Mouse (Mus musculus) gastrocnemius, postnatal 36 days (tissue): ENCODE measurements around the gene Skap1. TPM values are rescaled to one million over a fixed set of nuclear protein-coding genes. Genes with fewer than 3 reads are reported as not detected.

Experiments
- DNase-seq, 2 experiments: peaks; one replicate each; pipeline ENCODE4 v3.0.0; 2022
- intact Hi-C: fragments of 180-260 bp; cut with DNase I; formaldehyde crosslinking; loops from one replicate; pipeline ENCODE4 v1.15.1; 2025
- total RNA-seq, 2 experiments: library from RNA; stranded (reverse); gene quantifications; 2 replicates each; pipeline ENCODE4 v1.2.3; 2021

Gene Skap1
- total RNA-seq, 2 experiments from 2014 or later = 1.6 TPM; not detected in 1

DNA sequence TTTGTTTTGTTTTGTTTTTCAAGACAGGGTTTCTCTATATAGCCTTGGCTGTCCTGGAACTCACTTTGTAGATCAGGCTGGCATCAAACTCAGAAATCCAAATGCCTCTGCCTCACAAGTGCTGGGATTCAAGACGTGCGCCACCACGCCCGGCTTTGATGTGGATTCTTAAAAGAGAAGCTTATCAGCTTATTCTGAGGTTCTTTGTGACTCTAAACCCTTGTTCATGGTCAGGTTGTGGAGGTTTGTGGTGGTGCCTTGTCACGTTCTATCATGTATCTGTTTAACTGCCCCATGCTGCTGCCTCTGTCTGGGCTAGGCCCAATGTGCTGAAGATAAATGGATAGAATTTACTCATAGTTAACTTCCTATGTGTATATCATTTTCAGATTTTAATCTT lies 341.2 kb downstream of the Skap1 start:
- intact Hi-C loops = no loop called here

DNA sequence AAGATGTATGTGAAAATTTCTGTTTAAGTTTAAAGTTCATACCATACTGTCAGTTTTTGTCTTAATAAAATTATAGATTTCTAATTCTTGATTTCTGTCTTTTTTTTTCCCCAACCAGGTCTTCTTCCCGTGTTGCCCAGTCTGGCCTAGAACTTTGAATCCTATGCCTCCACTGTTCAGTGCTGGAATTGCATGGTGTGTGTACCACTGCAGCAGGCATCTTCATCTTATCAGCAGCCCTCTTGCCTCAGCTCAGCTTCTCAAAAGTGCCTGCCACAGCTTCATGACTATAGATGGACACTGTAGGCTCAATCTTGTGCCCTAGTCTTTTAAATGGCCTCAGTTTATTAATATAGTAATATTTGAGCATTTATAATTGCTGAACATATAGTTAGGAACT lies 343.7 kb downstream of the Skap1 start:
- intact Hi-C loops = no loop called here
- no peak for DNase-seq

More for the DNA sequence above, 341.2 kb downstream of the Skap1 start:
- no peak for DNase-seq

Other genes with a start within 250 kb of the Skap1 start
- gene Hoxb9, start 193.1 kb upstream of the Skap1 start, total RNA-seq = under 1 TPM in 1 of 2 experiments, not detected in 1; 0.10 TPM
- gene Hoxb8, start 182.7 kb upstream of the Skap1 start, total RNA-seq = under 1 TPM; 0.15 TPM
- under 1 TPM; 0.39 to 0.41 TPM for gene Hoxb7, start 178.0 kb upstream of the Skap1 start, total RNA-seq
- under 1 TPM; 0.38 to 0.54 TPM for gene Hoxb6, start 172.1 kb upstream of the Skap1 start, total RNA-seq
- gene Hoxb5, start 161.3 kb upstream of the Skap1 start, total RNA-seq = under 1 TPM; 0.52 to 0.61 TPM
- gene Hoxb4, start 146.3 kb upstream of the Skap1 start, total RNA-seq = under 1 TPM; 0.23 to 0.54 TPM
- under 1 TPM; 0.38 to 0.54 TPM for gene Hoxb3, start 141.3 kb upstream of the Skap1 start, total RNA-seq
- under 1 TPM in 1 of 2 experiments, not detected in 1; 0.12 TPM for gene Hoxb2, start 114.1 kb upstream of the Skap1 start, total RNA-seq
- not detected for gene Hoxb1, start 98.8 kb upstream of the Skap1 start, total RNA-seq